Mouse (Mus musculus) small intestine, adult 10 weeks (tissue): ENCODE measurements around the gene Serpinb1b. TPM values are rescaled to one million over a fixed set of nuclear protein-coding genes. Genes with fewer than 3 reads are reported as not detected.

Experiments
- polyA plus RNA-seq: library from polyadenylated mRNA; stranded (reverse); fragments of 350-450 nt; fragmentation: Illumina TruSeq; extraction: RNeasy Lipid Tissue Mini Kit (QIAGEN cat#74804); gene quantifications from one replicate; pipeline ENCODE4 v1.2.3, GENCODE M21; 2014; ENCODE audit warnings: low replicate concordance

The Serpinb1b gene
- 0.41 TPM for polyA plus RNA-seq

GRCm38 (mm10) chr13:33078056-33078705 is at the start of gene Serpinb1b:
Gene Serpinb1b (plus strand): TSS chr13:33078575.

Other genes starting within 250 kb of the Serpinb1b start
- 806 TPM for gene Serpinb1a, start 227.4 kb upstream of the Serpinb1b start, polyA plus RNA-seq
- gene Serpinb1c, start 180.4 kb upstream of the Serpinb1b start, polyA plus RNA-seq, result not detected
- 16.1 TPM for gene Serpinb6b, start 113.4 kb upstream of the Serpinb1b start, polyA plus RNA-seq
- 22.4 TPM for gene Serpinb9, start 75.3 kb upstream of the Serpinb1b start, polyA plus RNA-seq
- gene Serpinb9b, start 51.2 kb upstream of the Serpinb1b start, polyA plus RNA-seq, result not detected
- not detected for gene Serpinb9c, start 81.2 kb downstream of the Serpinb1b start, polyA plus RNA-seq
- gene Serpinb9d, start 114.4 kb downstream of the Serpinb1b start, polyA plus RNA-seq, result not detected
- not detected for gene Serpinb9e, start 171.0 kb downstream of the Serpinb1b start, polyA plus RNA-seq
- gene Serpinb9f, start 245.5 kb downstream of the Serpinb1b start, polyA plus RNA-seq, result not detected